Mouse (Mus musculus) lung, postnatal 0 days (tissue): Measurements from ENCODE around the gene Pfn4.
"Not testable (repeated sequence)": the region's sequence is repeated elsewhere in the genome, so short reads cannot be mapped to it uniquely, and the experiment has no call there.

Experiments used
- CTCF ChIP-seq: IDR thresholded peaks from 2 replicates; pipeline ENCODE4 v1.5.1; 2016; ENCODE audit warnings: antibody characterized with exemption, mild to moderate bottlenecking
- EP300 ChIP-seq: IDR thresholded peaks from 2 replicates; pipeline ENCODE4 v1.6.1; 2016; ENCODE audit warnings: antibody characterized with exemption, mild to moderate bottlenecking, control low read depth

- not testable (repeated sequence) for TF ChIP-seq EP300, CTCF
Observed at GRCm38 (mm10) chr12:4781725-4782404, 13.0 kb downstream of the Pfn4 start.
